Mouse (Mus musculus) erythroblast, embryonic 14.5 days (primary cell): Measurements from ENCODE around the gene Inhbb.

Experiments used
- GATA1 ChIP-seq: IDR thresholded peaks from 2 replicates; pipeline ENCODE4 v1.6.1; 2012; ENCODE audit warnings: low read length, inconsistent platforms, mixed read lengths
- TAL1 ChIP-seq: IDR thresholded peaks from 3 replicates; pipeline ENCODE4 v1.6.1; 2012; ENCODE audit warnings: low read length, inconsistent platforms, mixed read lengths

DNA sequence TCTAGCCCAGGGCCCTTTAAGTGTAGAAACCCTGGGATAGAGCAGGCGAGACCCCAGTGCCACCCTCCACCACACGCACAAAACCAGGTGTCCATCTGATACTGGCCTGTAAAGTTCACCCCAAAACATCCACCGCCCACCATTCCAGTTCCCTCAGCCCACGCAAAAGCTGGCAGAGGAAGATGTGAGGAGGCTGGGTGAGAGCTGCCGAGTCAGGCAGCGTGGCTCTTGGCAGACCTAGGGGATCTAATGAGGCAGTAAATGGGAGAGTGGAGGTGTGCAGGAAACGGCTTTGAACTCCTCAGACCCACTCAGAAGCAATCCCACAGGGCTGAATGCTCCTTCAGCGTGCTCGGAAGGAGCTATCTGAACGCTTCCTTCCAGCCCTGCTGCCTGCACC, 29.4 kb upstream of the Inhbb start:
- no peak for TF ChIP-seq GATA1
- no peak for TF ChIP-seq TAL1
